Mouse (Mus musculus): ENCODE measurements around the gene Hist1h2ai. TPM values are rescaled to one million over a fixed set of nuclear protein-coding genes. Genes with fewer than 3 reads are reported as not detected.
"Not testable (repeated sequence)": the region's sequence is repeated elsewhere in the genome, so short reads cannot be mapped to it uniquely, and the experiment has no call there.

Hist1h2ai gene
- polyA plus RNA-seq, 1 experiment from 2014 or later = 17.6 TPM

DNA sequence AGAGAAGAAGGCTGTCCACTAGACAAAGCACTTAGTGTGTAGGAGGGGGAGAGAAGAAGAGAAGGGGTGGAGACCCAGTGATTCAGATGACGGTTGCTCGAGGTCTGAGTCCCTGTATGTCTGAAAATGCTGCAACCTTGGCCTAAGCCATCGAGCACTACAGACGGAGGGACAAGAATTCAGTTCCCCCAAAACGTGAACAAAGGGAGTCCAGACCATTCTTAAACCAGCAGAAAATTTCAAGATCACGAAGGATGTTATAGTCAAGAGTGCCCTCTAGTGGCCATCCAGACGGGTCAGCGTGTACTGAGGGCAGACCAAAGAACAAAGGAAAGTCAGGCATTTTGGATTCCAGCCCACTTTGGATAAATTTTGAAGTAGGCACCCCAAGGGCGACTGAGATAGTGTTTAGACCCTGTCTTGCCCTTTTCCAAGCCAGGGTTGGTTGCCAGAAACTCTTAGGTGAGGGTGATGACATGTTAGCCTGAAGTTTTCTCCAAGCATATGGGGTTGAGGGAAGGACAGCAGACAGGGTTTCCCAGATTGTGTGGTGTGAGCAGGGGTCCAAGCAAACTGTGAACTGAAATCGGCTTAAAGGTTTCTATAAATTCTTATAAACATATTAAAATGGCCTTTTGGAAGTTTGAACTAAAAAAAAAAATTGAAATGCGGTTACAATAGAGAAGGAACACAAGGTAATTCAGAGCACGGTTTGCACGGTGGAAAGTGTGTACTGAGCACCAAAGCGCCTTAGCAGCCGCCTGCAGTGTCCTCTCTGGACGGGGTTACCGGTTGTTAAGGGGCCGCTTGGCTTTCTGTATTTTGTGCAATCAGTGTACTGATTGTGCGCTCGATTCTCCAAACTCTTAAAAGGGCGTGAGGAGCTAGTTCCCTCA, 18.0 kb downstream of the Hist1h2ai start:
- H3K4me1 ChIP-seq = peaks cover 33% of the 10 kb centered on the region
- no peaks in the 10 kb centered on the region for H3K9me3 ChIP-seq (replicated peaks)
- H3K9ac ChIP-seq = peak overlapping the region; percentile 77
- H3K4me2 ChIP-seq = peak overlapping the region; percentile 77
- WGBS (ENCODE audit: insufficient replicate concordance) = under 1% methylated on average over 21 of the region's 21 CpGs
- H3K36me3 ChIP-seq = no peaks in the 10 kb centered on the region
- H3K4me3 ChIP-seq = peak overlapping the region; percentile 62
- ATAC-seq = peak; percentile 62
- no peaks in the 10 kb centered on the region for H3K27me3 ChIP-seq (replicated peaks)
- H3K27ac ChIP-seq = peak overlapping the region; percentile 95

DNA sequence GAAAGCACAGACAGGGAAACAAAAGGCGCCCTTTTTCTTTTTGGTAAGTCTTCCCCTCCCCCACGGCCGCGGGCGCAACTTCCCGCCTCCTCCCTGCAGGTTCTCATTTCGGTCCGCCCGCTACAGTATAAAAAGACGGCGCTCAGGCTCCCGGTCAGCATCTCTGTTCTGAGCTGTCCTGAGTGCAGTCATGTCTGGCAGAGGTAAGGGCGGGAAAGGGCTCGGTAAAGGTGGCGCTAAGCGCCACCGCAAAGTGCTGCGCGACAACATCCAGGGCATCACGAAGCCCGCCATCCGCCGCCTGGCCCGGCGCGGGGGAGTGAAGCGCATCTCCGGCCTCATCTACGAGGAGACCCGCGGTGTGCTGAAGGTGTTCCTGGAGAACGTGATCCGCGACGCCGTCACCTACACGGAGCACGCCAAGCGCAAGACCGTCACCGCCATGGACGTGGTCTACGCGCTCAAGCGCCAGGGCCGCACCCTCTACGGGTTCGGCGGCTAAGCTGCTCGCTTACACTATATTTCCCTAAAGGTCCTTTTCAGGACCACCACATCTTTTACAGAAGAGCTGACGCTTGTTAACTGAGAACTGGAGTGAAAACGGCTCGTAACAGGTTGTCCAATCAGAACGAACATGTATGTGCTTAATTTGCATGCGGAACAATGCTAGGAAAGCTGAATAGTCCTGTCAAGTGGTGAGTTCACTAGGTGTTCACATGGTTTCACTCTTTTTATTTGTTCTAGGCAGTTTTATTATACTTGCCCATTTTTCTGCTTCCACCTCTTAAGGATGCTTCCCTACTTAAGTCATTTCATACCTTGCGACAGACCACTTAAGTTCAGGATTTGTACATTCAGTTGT, 18.9 kb downstream of the Hist1h2ai start, which contains the start of gene Hist1h4j:
Gene Hist1h4j, plus strand, starts transcription at position 159 of the 862 bp plus-strand sequence.
- not testable (repeated sequence) for H3K36me3 ChIP-seq; H3K27me3 ChIP-seq (replicated peaks); H3K9me3 ChIP-seq (replicated peaks)
- Histone ChIP-seq H3K4me2 (peak within 1 kb of the TSS; percentile 77), H3K4me1 (peaks cover 39% of the 10 kb centered on the region), H3K9ac (peak within 1 kb of the TSS; percentile 77), H3K27ac (peak within 1 kb of the TSS; percentile 95), H3K4me3 (peak within 1 kb of the TSS; percentile 62)
- peak; percentile 91 for ATAC-seq
- WGBS (ENCODE audit: insufficient replicate concordance) = under 1% methylated on average over 48 of the region's 56 CpGs

DNA sequence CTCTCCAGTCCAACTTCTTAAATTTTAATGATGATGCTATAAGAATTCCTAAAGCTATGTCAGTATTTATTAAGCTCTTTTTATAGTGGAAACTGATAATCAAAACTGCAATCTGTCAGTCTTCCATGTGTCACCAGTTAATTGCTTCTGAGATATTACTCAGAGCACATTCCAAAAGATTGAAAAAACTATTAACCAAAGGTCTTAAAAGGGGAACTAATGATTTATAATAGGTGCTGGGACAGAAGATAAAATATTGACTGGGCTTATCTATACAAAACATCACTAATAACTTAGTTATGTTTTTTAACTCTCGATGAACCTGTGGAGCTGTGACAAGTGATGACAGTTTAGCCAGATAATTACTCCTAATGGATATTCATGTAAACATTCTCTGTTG, 28.8 kb downstream of the Hist1h2ai start:
- no peak overlapping the region for H3K27ac ChIP-seq
- H3K4me1 ChIP-seq = peaks cover 29% of the 10 kb centered on the region
- peaks cover 4% of the 10 kb centered on the region for H3K36me3 ChIP-seq
- 30% methylated on average over 1 of the region's 1 CpGs for WGBS (ENCODE audit: insufficient replicate concordance)
- no peaks in the 10 kb centered on the region for H3K27me3 ChIP-seq (replicated peaks)
- H3K9me3 ChIP-seq (replicated peaks) = no peaks in the 10 kb centered on the region
- no peak overlapping the region for H3K4me2 ChIP-seq
- H3K9ac ChIP-seq = no peak overlapping the region
- ATAC-seq = no peak
- no peak overlapping the region for H3K4me3 ChIP-seq

DNA sequence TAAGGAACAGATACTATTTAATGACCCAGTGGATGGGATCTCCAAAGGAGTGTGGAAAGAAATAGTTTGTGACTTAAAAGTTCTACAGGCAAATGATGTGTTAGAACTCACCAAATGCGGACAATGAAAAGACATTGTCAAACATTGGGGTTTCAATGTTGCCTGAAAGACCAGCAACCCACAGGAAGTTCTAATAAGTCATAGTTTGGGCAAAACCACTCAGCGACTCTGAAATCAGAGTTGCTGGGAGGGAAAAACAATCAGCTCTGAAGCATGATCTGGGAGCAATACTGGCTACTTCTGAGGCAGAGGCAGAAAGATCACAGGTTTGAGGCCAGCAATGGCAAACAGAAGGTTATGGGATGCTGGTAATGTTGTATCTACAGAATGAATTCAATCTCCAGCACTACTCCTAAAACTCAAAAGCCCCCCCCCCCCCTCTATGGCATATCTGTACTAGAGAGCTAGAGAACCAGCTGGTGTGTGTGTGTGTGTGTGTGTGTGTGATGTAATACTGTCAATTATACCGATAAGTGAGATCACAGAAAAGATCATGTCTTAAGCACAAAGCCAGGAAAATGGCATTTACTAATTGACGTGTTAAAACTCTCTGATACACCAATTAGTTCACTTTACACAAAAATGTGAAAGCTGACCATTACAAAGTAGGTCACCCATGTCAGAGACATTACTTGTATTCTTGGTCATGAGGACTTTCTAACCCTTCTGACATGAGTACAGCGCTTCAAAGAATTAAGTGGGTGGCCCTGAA, 33.4 kb downstream of the Hist1h2ai start:
- Histone ChIP-seq H3K36me3 (peaks cover 4% of the 10 kb centered on the region), H3K27ac (peak overlapping the region; percentile 99), H3K4me1 (peaks cover 49% of the 10 kb centered on the region), H3K9me3 (replicated peaks) (no peaks in the 10 kb centered on the region), H3K4me2 (peak overlapping the region; percentile 68), H3K27me3 (replicated peaks) (no peaks in the 10 kb centered on the region), H3K4me3 (peak overlapping the region; percentile 61), H3K9ac (peak overlapping the region; percentile 80)
- ATAC-seq = no peak
- under 1% methylated on average over 5 of the region's 5 CpGs for WGBS (ENCODE audit: insufficient replicate concordance)

DNA sequence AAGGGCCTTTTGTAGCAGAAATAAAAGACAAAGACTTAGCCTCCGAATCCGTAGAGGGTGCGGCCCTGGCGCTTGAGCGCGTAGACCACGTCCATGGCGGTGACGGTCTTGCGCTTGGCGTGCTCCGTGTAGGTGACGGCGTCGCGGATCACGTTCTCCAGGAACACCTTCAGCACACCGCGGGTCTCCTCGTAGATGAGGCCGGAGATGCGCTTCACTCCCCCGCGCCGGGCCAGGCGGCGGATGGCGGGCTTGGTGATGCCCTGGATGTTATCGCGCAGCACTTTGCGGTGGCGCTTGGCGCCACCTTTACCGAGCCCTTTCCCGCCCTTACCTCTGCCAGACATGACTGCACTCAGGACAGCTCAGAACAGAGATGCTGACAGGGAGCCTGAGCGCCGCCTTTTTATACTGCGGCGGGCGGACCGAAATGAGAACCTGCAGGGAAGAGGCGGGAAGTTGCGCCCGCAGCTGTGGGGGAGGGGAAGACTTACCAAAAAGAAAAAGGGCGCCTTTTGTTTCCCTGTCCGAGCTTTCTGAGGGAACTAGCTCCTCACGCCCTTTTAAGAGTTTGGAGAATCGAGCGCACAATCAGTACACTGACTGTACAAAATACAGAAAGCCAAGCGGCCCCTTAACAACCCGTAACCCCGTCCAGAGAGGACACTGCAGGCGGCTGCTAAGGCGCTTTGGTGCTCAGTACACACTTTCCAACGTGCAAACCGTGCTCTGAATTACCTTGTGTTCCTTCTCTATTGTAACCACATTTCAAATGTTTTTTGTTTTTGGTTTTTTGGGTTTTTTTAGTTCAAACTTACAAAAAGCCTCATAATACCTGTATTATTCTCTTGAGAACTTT, 34.2 kb downstream of the Hist1h2ai start, which contains the start of gene Hist1h4k:
Gene Hist1h4k, minus strand, starts transcription at position 347 of the 859 bp plus-strand sequence.
- H3K36me3 ChIP-seq; H3K9me3 ChIP-seq (replicated peaks); H3K27me3 ChIP-seq (replicated peaks): not testable (repeated sequence)
- peak within 1 kb of the TSS; percentile 61 for H3K4me3 ChIP-seq
- H3K4me1 ChIP-seq = peaks cover 46% of the 10 kb centered on the region
- H3K27ac ChIP-seq = peak within 1 kb of the TSS; percentile 99
- ATAC-seq = peak; percentile 64
- H3K4me2 ChIP-seq = peak within 1 kb of the TSS; percentile 69
- H3K9ac ChIP-seq = peak within 1 kb of the TSS; percentile 80
- under 1% methylated on average over 41 of the region's 56 CpGs for WGBS (ENCODE audit: insufficient replicate concordance)

DNA sequence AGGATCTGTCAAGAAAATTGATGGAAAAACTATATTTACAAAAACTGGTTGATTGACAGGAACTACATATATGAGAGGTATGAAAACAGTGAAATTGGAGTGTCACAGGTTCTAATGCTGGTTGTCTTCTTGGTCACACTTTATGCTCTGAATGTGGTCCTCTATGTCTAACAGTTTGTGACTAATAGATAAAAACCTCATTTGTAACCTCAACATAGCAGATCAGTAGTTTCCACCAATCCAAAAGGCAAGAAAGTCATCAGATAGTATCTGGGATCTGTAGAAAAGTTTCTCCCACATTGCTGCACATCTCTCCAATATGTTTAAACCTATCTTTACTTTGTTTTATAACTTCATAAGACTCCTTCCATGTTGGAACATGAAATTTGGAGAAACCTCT, 35.2 kb downstream of the Hist1h2ai start:
- Histone ChIP-seq H3K9me3 (replicated peaks) (no peaks in the 10 kb centered on the region), H3K27me3 (replicated peaks) (no peaks in the 10 kb centered on the region), H3K4me1 (peaks cover 43% of the 10 kb centered on the region), H3K27ac (peak overlapping the region; percentile 99), H3K36me3 (peaks cover 4% of the 10 kb centered on the region), H3K4me2 (peak overlapping the region; percentile 69), H3K9ac (peak overlapping the region; percentile 80), H3K4me3 (peak overlapping the region; percentile 56; the same call in 1 of the 2 replicates)
- no peak for ATAC-seq

DNA sequence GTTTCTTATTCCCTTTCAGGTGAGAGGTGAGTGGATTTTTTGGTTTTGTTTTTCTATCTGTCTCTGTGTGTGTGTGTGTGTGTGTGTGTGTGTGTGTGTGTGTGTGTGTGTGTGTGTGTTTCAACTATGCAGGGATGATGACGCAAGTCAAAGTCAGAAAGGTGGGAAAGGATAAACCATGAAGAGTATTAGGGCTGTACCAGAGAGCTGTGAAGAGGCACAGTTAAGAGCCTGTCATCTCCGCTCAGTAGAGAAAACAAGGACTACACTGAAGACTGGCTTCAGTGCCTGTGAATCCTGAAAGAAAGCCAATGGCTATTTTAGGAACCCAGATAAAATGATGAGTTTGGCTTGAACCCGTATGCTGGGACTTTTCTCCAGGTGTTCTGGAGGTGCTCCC, 35.6 kb downstream of the Hist1h2ai start:
- Histone ChIP-seq H3K27me3 (replicated peaks) (no peaks in the 10 kb centered on the region), H3K4me3 (peak overlapping the region; percentile 56), H3K4me1 (peaks cover 44% of the 10 kb centered on the region), H3K9ac (peak overlapping the region; percentile 80), H3K27ac (peak overlapping the region; percentile 99), H3K9me3 (replicated peaks) (no peaks in the 10 kb centered on the region), H3K4me2 (peak overlapping the region; percentile 69), H3K36me3 (peaks cover 4% of the 10 kb centered on the region)
- 38% methylated on average over 3 of the region's 3 CpGs for WGBS (ENCODE audit: insufficient replicate concordance)
- no peak for ATAC-seq

DNA sequence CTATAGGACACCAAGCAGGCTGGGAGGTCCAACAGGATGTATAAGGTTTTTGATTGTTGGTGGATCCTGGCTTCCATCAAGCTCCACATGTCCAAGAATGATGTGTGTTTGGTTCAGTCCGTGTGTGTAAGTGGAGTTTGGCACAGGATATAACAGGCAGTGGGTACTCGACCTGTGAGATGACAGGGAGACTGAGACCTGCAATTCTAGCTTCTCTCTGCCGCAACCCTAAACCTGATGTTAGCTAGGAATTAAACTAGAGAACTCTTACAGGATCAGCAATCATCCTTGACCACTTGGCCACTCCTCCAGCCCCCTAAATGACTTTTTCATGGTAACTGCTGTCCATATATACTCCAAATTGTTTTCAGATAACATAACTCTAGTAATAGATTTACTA, 36.1 kb downstream of the Hist1h2ai start:
- Histone ChIP-seq H3K4me1 (peaks cover 41% of the 10 kb centered on the region), H3K27me3 (replicated peaks) (no peaks in the 10 kb centered on the region), H3K9me3 (replicated peaks) (no peaks in the 10 kb centered on the region), H3K27ac (peak overlapping the region; percentile 99), H3K36me3 (peaks cover 2% of the 10 kb centered on the region), H3K4me3 (peak overlapping the region; percentile 56), H3K4me2 (peak overlapping the region; percentile 69), H3K9ac (peak overlapping the region; percentile 80)
- 34% methylated on average over 3 of the region's 3 CpGs for WGBS (ENCODE audit: insufficient replicate concordance)
- no peak for ATAC-seq

DNA sequence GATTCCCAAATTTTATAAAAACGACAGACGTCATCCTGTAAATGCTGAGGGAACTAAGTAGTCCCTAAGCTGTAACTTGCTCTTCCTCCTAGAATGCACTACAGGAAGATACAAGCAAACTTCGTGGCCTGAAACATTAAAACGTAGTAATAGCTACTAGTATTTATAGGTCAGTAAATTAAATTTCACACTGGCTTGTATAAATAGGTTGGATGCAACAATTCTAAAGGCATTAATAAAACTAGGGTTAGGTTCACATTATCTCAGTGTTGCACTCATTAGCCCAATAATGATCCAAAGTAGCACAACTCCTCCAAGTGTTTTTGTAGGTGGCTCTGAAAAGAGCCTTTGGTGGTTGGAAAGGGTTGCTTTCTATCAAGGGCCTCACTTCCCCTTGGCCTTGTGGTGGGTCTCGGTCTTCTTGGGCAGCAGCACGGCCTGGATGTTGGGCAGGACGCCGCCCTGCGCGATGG, 36.9 kb downstream of the Hist1h2ai start:
- Histone ChIP-seq H3K4me3 (peak overlapping the region; percentile 56), H3K9ac (peak overlapping the region; percentile 80), H3K9me3 (replicated peaks) (no peaks in the 10 kb centered on the region), H3K4me1 (peaks cover 37% of the 10 kb centered on the region), H3K27me3 (replicated peaks) (no peaks in the 10 kb centered on the region), H3K4me2 (peak overlapping the region; percentile 69), H3K27ac (peak overlapping the region; percentile 99), H3K36me3 (no peaks in the 10 kb centered on the region)
- ATAC-seq = no peak
- WGBS (ENCODE audit: insufficient replicate concordance) = under 1% methylated on average over 10 of the region's 10 CpGs

DNA sequence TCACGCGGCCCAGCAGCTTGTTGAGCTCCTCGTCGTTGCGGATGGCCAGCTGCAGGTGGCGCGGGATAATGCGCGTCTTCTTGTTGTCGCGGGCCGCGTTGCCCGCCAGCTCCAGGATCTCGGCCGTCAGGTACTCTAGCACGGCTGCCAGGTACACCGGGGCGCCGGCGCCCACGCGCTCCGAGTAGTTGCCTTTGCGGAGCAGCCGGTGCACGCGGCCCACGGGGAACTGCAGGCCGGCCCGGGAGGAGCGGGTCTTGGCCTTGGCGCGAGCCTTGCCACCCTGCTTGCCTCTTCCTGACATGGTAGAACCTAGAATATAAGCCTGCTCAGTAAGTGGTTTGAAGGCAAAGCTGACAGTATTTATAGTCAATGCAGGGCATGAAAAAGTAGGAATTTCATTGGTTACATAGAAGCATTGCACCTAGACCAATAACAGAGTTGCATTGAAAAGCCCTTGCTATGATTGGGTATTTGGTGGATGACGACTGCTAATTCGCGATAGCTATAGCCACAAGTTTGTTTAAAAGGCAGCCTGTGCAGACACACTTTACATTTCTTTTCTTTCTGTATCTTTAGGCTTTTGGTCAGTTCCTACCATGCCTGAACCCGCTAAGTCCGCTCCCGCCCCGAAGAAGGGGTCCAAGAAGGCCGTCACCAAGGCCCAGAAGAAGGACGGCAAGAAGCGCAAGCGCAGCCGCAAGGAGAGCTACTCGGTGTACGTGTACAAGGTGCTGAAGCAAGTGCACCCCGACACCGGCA, 37.5 kb downstream of the Hist1h2ai start, which contains the start of the genes Hist1h2ak and Hist1h2bn:
Gene Hist1h2ak, minus strand, starts transcription at position 304 of the 762 bp plus-strand sequence.
Gene Hist1h2bn, plus strand, starts transcription at position 600 of the 762 bp plus-strand sequence.
- H3K27me3 ChIP-seq (replicated peaks); H3K36me3 ChIP-seq; H3K9me3 ChIP-seq (replicated peaks): not testable (repeated sequence)
- H3K4me3 ChIP-seq = peak within 1 kb of the TSS; percentile 56
- ATAC-seq = peak; percentile 86
- H3K4me2 ChIP-seq = peak within 1 kb of the TSS; percentile 69
- H3K27ac ChIP-seq = peak within 1 kb of the TSS; percentile 99
- H3K4me1 ChIP-seq = peaks cover 34% of the 10 kb centered on the region
- H3K9ac ChIP-seq = peak within 1 kb of the TSS; percentile 80
- WGBS (ENCODE audit: insufficient replicate concordance) = under 1% methylated on average over 49 of the region's 50 CpGs

All from liver, embryonic 12.5 days (tissue).